Comparison of ENCODE assay signal across 13 mouse cellular contexts in genomic region chr12:27150871-27151853, GRCm38 (mm10).
DNase-seq lines count a peak whose midpoint lies in the region; ATAC-seq and TF ChIP-seq lines count a peak whose summit lies in the region.
"Had no signal": no experiment of that assay in that cellular context is flagged by ENCODE, and none has a peak within 500 bp of the region (broad histone marks: within the 10 kb centered on the region; RNA-seq: fewer than 3 reads in every experiment).

No protein-coding gene starts in this region.

- peak overlapping the region; percentile 57 for H3K27ac ChIP-seq in forebrain, postnatal 0 days (ENCODE audit: low read depth, low read length)
- H3K27ac ChIP-seq in midbrain, embryonic 11.5 days (ENCODE audit: low read depth, low read length) = peak overlapping the region; percentile 90
- H3K27ac ChIP-seq: heart, embryonic 15.5 days had no signal

- H3K27me3 ChIP-seq in forebrain, postnatal 0 days (ENCODE audit: insufficient read depth, low read length) = no peaks in the 10 kb centered on the region
- no peaks in the 10 kb centered on the region for H3K27me3 ChIP-seq in midbrain, embryonic 11.5 days (ENCODE audit: control insufficient read depth, insufficient read depth, low read length)
- H3K27me3 ChIP-seq: heart, embryonic 15.5 days had no signal

- H3K9me3 ChIP-seq in forebrain, postnatal 0 days (ENCODE audit: low read length) = no peaks in the 10 kb centered on the region
- no peaks in the 10 kb centered on the region for H3K9me3 ChIP-seq in midbrain, embryonic 11.5 days (ENCODE audit: control insufficient read depth, low read length)
- H3K9me3 ChIP-seq: heart, embryonic 15.5 days had no signal

- H3K4me1 ChIP-seq in forebrain, postnatal 0 days (ENCODE audit: insufficient read depth) = peaks cover 4% of the 10 kb centered on the region; the same call in 1 of the 2 replicates
- peaks cover 32% of the 10 kb centered on the region for H3K4me1 ChIP-seq in midbrain, embryonic 11.5 days (ENCODE audit: control insufficient read depth, insufficient read depth, low read length)
- H3K4me1 ChIP-seq: heart, embryonic 15.5 days had no signal

- WGBS in forebrain, postnatal 0 days = 10% methylated on average over 13 of the region's 13 CpGs
- 2% methylated on average over 13 of the region's 13 CpGs for WGBS in midbrain, embryonic 11.5 days

- peak; percentile 79 for ATAC-seq in forebrain, postnatal 0 days
- peak; percentile 96 for ATAC-seq in midbrain, embryonic 11.5 days (ENCODE audit: low FRiP score)

- no peak overlapping the region for H3K9ac ChIP-seq in forebrain, postnatal 0 days
- peak overlapping the region; percentile 47; the same call in 1 of the 2 replicates for H3K9ac ChIP-seq in midbrain, embryonic 11.5 days (ENCODE audit: low read length)
- H3K9ac ChIP-seq: heart, embryonic 15.5 days had no signal

- peak; percentile 80 for DNase-seq in Muller cell, postnatal 12 days (ENCODE audit: inconsistent ontology term)
- DNase-seq in embryo, embryonic 11 days = peak; percentile 85
- peak; percentile 22 for DNase-seq in forebrain, postnatal 0 days
- DNase-seq in midbrain, embryonic 11.5 days (ENCODE audit: low spot score, missing footprints) = peak; percentile 96
- no peak for DNase-seq in right cerebral cortex, postnatal 14 days
- no peak for DNase-seq in thymus, postnatal 4 days
- DNase-seq in adrenal gland, postnatal 36 days = no peak
- no peak for DNase-seq in right cerebral cortex, adult 18-20 months
- DNase-seq: adrenal gland, adult 2 months; cerebellum, postnatal 14 days; kidney, postnatal 10 days had no signal

- H3K36me3 ChIP-seq in forebrain, postnatal 0 days (ENCODE audit: insufficient read depth) = no peaks in the 10 kb centered on the region
- H3K36me3 ChIP-seq in midbrain, embryonic 11.5 days (ENCODE audit: control insufficient read depth, insufficient read depth, low read length) = no peaks in the 10 kb centered on the region
- H3K36me3 ChIP-seq: G1E; heart, embryonic 15.5 days had no signal

- no peak for TF ChIP-seq CTCF in forebrain, postnatal 0 days (IDR thresholded peaks at IDR 0.05; ENCODE audit: low read depth)

- H3K4me2 ChIP-seq in forebrain, postnatal 0 days (ENCODE audit: low read depth) = no peak overlapping the region
- peak overlapping the region; percentile 14; the same call in 1 of the 2 replicates for H3K4me2 ChIP-seq in midbrain, embryonic 11.5 days
- H3K4me2 ChIP-seq: heart, embryonic 15.5 days had no signal

- no peak overlapping the region for H3K4me3 ChIP-seq in forebrain, postnatal 0 days (ENCODE audit: low read depth, low read length)
- H3K4me3 ChIP-seq in midbrain, embryonic 11.5 days (ENCODE audit: low read depth, low read length) = no peak overlapping the region
- H3K4me3 ChIP-seq: heart, embryonic 15.5 days had no signal

Comparison
In these comparisons a context has a peak if more than half of its experiments do, and no peak if none do; other contexts are left out.
1. DNase-seq: peak in Muller cell, postnatal 12 days (single experiment), embryo, embryonic 11 days (single experiment), forebrain, postnatal 0 days (single experiment) and midbrain, embryonic 11.5 days (single experiment); none in right cerebral cortex, postnatal 14 days (single experiment), thymus, postnatal 4 days (single experiment), adrenal gland, postnatal 36 days (0 of 2) and right cerebral cortex, adult 18-20 months (single experiment).